Mouse (Mus musculus) activated CD4-positive, CD25-positive, alpha-beta regulatory T cell, adult 4 months (primary cell): ENCODE measurements around the gene Kcnc3. TPM values are rescaled to one million over a fixed set of nuclear protein-coding genes. Genes with fewer than 3 reads are reported as not detected.

ENCODE experiments used
- ATAC-seq: one replicate; pipeline ENCODE4 v1.8.0; 2017
- polyA plus RNA-seq, 2 experiments: library from polyadenylated mRNA; unstranded; fragments of 100-300 nt; shearing (Covaris generic); gene quantifications; one replicate each; pipeline ENCODE4 v1.2.1; 2017

Kcnc3 gene
- not detected for polyA plus RNA-seq

DNA sequence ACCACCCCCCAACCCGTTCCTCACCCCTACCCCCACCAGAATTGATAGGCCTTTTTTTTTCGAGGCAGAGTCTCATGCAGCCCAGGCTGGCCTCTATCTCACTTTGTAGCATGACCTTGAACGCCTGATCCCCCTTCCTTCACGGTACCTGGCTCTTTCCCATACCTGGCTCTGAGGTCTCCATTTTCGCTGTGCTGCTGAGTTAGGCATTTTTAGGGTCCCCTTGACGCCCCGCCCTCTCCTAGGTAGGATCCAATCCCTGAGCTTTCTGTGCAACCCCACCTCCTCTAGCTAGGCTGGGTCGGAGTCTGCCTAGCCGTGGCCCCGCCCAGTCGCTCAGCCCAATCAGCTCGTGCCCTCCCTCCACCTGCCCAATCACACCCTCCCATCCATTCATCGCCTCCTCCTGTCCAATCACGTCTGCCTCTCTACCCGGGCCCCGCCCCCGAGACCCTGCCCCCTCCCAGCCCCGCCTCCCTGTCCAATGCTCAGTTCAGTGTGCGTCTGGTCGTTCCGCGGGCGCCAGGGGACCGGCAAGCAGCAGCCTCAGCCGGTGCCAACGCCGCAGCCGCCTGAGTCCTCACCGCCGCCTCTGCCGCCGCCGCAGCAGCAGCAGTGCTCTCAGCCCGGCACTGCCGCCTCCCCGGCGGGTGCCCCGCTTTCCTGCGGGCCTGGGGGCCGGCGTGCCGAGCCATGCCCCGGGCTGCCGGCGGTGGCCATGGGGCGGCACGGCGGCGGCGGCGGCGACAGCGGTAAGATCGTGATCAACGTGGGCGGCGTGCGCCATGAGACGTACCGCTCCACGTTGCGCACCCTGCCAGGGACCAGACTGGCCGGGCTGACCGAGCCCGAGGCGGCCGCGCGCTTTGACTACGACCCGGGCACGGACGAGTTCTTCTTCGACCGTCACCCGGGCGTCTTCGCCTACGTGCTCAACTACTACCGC is at the start of gene Kcnc3:
TSS of gene Kcnc3 (plus strand) at position 263 of the 946 bp plus-strand sequence.
- ATAC-seq = no peak

DNA sequence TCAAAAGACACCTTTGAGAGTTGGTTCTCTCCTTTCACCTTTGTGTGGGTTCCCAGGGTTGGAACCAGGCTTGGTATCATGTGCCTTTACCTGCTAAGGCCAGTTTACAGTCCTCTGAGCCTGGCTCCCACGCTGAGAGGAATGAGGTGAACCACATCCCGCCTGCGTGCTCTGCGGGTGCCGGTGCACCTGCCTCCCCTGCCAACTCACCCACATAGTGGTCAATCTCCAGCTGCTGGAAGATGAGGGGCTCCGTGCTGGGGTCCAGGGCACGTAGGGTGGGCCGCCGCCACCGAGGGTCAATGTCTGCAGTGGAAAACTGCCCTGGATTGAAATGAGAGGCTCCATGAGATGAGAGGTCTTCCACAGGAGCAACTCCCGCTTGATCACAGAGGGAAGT is 47.9 kb upstream of the Kcnc3 start:
- ATAC-seq = no peak

DNA sequence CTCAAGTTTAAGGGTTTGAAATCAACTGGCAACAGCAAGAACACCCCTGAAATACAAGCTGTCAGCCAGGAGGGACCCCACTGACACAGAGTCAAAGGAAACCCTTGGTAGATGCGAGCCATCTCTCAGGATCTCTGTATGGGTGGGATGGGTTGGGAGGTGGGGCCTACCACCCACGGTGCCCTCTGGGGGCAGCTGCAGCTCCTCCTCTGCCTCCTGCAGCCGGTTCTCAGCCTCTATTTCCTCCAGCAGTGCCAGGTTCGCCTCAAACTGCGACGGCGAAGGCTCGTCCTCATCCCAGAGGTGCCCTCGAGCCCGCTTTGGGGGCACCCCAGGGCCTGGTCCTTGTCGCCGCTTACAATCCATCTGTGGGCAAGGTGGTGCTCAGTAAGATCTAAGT is 47.4 kb upstream of the Kcnc3 start:
- ATAC-seq = no peak

- ATAC-seq = no peak
These were observed 44.2 kb upstream of the Kcnc3 start for GRCm38 (mm10) chr7:44546274-44546673.

- no peak for ATAC-seq
These were observed 43.4 kb upstream of the Kcnc3 start for GRCm38 (mm10) chr7:44547041-44547440.

DNA sequence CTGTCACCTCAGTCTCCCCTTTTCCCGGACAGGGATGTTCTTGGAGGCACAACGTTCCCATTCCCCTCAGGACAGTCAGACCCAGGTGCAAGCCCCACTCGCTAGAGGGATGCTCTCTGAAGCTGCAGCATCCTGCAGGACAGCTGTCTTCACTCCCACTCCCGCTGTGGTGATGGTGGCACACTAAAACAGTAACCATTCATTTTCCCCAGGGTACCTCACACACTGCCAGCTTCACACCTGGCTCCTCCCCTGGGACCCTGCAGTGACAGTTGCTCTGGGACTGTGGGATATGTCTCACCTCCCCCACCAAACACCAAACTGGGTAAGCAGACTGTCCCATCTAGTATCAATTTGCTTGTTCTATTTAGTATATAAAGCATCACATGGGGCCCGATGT is 42.7 kb upstream of the Kcnc3 start:
- no peak for ATAC-seq

- peak; percentile 90 for ATAC-seq
These were observed 41.9 kb upstream of the Kcnc3 start, which contains the start of gene Pold1 for GRCm38 (mm10) chr7:44548497-44549087. Pold1 (minus strand) TSS chr7:44548849.

- no peak for ATAC-seq
These were observed 40.6 kb upstream of the Kcnc3 start for GRCm38 (mm10) chr7:44549621-44550408.

- no peak for ATAC-seq
These were observed 40.1 kb upstream of the Kcnc3 start for GRCm38 (mm10) chr7:44550409-44550678.

GRCm38 (mm10) chr7:44551301-44551700 is 39.2 kb upstream of the Kcnc3 start:
- no peak for ATAC-seq

DNA sequence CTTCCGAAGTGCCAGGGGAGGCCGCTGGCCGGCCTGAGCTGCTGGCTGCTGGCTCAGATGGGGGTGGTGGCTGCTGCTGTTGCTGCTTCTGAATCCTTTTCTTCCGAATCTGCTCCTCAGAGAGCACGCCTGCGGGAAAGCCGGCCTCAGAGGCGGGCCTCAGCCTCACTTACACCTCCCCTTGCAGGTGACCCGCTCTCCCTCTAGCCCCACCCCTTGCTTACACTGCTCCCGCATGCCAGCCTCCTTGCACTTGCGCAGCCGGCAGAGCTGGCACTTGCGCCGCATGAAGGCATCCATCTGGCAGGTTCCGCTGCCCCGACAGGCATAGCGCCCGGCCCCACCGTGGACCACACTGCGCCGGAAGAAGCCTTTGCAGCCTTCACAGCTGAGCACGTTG is 38.7 kb upstream of the Kcnc3 start:
- no peak for ATAC-seq

- ATAC-seq = no peak
These were observed 38.1 kb upstream of the Kcnc3 start for GRCm38 (mm10) chr7:44552141-44552908.

GRCm38 (mm10) chr7:44553196-44553764 is 37.2 kb upstream of the Kcnc3 start:
- peak; percentile 15 for ATAC-seq

GRCm38 (mm10) chr7:44553826-44554225 is 36.6 kb upstream of the Kcnc3 start, which contains the start of gene Nr1h2:
Nr1h2 (minus strand) TSS chr7:44553951.
- peak; percentile 84 for ATAC-seq

DNA sequence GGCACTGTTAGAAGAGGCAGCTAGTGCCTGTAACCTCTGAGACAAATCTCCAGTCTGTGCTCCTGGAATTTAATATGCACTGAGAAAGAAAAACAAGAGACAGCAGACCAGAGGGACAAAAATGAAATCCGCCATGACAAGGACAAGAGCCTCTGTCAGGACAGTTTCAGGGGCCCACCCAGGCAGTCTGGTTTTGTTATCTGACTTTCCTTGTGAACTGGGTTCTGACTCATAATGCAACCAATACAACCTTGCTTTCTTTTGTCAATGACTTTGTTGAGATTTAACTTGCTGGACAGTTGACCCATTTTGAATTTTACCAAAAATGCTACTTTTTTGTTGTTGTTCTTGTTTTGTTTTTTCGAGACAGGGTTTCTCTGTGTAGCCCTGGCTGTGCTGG is 32.8 kb upstream of the Kcnc3 start:
- no peak for ATAC-seq

DNA sequence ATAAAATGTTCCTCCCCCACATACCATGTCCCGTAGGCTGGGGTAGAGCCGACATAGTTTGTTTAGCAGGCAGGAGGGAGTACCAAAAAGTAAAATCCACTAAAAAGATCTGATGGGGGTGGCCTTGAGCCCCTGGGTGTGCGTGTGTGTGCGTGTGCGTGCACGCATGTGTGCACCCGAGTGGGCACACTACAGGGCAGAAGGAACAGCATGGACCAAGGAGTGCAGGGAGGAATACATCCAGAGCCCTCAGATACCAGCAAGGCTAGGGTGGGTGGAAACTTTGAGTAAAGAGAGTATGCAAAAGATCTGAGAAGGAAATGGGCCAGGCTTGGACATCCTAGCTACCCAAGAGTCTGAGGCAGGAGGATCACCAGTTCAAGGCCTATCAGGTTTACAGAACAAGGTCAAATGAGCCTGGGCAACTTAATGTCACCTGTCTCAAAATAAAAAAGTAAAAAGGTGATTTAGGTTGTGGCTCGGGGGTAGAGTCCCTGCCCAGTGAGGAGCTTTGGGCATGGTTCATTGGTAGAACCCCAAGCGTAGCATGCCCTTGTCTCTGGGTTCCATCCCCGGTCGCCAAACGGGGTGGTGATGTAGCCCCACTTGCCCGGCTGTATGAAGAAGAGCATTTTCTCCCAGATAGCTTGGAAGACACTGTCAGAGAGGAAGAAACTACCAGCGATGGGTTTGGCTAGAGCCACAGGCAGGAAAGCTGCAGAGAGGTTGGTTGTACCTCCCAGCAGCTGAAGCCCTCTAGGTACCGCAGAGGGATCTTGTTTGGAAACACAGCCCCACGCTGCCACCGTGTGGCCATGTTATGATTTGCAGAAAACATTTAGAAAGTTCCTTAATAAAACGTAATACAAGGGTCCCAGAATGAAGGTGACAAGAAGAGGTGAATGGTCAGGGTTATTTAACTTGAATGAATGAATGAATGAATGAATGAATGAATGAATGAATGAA is 29.7 kb upstream of the Kcnc3 start:
- peak; percentile 59 for ATAC-seq

DNA sequence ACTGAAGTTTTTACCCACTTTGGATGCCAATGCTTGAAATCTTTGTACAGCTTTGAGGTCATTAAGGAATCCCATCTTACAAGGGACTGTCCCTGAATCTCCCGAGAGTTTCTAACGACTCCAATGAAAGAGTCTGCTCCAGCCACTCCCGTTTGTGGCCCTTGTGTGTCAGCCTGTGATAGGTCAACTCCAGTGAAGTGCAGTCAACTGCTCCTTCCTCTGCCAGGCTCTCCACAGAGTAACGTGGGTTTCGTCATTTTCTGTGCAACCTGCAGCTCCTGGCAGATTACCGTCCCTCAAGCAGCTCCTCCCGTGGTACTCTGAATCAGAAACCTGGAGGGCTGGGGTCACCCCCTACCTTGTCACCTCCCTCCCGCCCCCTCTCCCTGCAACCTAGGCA is 27.2 kb upstream of the Kcnc3 start:
- ATAC-seq = no peak

DNA sequence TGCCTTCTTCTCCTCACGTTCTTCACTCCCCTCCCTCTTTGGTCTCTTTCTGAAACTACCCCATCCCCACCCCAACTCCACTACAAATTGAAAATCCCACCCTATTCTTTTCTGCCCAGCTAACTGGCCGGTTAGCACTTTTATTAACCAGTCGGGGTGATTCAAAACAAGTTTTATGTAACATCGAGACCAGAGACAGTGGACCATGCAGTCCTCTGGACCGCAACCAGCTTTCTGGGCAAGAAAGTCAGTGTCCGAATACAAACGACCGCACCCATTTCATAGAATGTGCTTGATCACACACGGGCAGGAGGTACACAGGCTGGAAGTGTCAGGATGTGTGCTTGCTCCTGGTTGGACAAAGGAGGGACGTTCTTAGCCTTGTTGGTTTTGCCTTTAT is 26.0 kb upstream of the Kcnc3 start:
- ATAC-seq = no peak

GRCm38 (mm10) chr7:44565414-44565813 is 25.1 kb upstream of the Kcnc3 start:
- ATAC-seq = no peak

- ATAC-seq = no peak
These were observed 21.7 kb upstream of the Kcnc3 start for GRCm38 (mm10) chr7:44568803-44569202.

- no peak for ATAC-seq
These were observed 19.5 kb upstream of the Kcnc3 start for GRCm38 (mm10) chr7:44570989-44571388.
